In genomic region chr11:6389483-6389921, GRCm38 (mm10) we compare ENCODE assay signal across 8 mouse cellular contexts. TPM values are rescaled to one million over a fixed set of nuclear protein-coding genes. Genes with fewer than 3 reads are reported as not detected.
A peak's percentile ranks its signal among the peaks of the same experiment; 100 is the strongest.
DNase-seq lines count a peak whose midpoint lies in the region; ATAC-seq and TF ChIP-seq lines count a peak whose summit lies in the region.

No protein-coding gene starts in this region.

- no peak for TF ChIP-seq POLR2A in heart, adult 2 months (IDR thresholded peaks at IDR 0.05; ENCODE audit: insufficient read depth, low read depth, low read length)
- TF ChIP-seq POLR2A in myocyte (IDR thresholded peaks at IDR 0.05; ENCODE audit: insufficient read length, low read depth) = no peak

- H3K79me2 ChIP-seq in heart, adult 2 months (replicated peaks; ENCODE audit: control insufficient read depth, insufficient read depth, low read length) = peaks cover 2% of the 10 kb centered on the region; the same call in 1 of the 2 replicates
- H3K79me2 ChIP-seq in myocyte (ENCODE audit: control insufficient read depth, insufficient read depth) = peaks cover 24% of the 10 kb centered on the region

- TF ChIP-seq CTCF in heart, adult 2 months (IDR thresholded peaks at IDR 0.05) = no peak

- no peaks in the 10 kb centered on the region for H3K9me3 ChIP-seq in forebrain, embryonic 13.5 days (replicated peaks)
- no peaks in the 10 kb centered on the region for H3K9me3 ChIP-seq in limb, embryonic 11.5 days (ENCODE audit: control insufficient read depth, low read length)

- no peaks in the 10 kb centered on the region for H3K27me3 ChIP-seq in heart, adult 2 months (ENCODE audit: control insufficient read depth, insufficient read depth, low read length)
- no peaks in the 10 kb centered on the region for H3K27me3 ChIP-seq in forebrain, embryonic 13.5 days
- no peaks in the 10 kb centered on the region for H3K27me3 ChIP-seq in limb, embryonic 11.5 days (ENCODE audit: control insufficient read depth, insufficient read depth, low read length)
- no peaks in the 10 kb centered on the region for H3K27me3 ChIP-seq in myocyte (ENCODE audit: control insufficient read depth, insufficient read depth, insufficient read length)

- peaks cover 6% of the 10 kb centered on the region for H3K4me1 ChIP-seq in heart, adult 2 months (ENCODE audit: control insufficient read depth, insufficient read depth, low read length)
- peaks cover 37% of the 10 kb centered on the region for H3K4me1 ChIP-seq in forebrain, embryonic 13.5 days
- H3K4me1 ChIP-seq in limb, embryonic 11.5 days (ENCODE audit: control insufficient read depth, insufficient read depth, low read length) = peaks cover 4% of the 10 kb centered on the region; the same call in 1 of the 2 replicates

- H3K4me2 ChIP-seq in forebrain, embryonic 13.5 days = peak overlapping the region; percentile 85
- H3K4me2 ChIP-seq in limb, embryonic 11.5 days (ENCODE audit: low read depth, severe bottlenecking) = peak overlapping the region; percentile 73
- peak overlapping the region; percentile 73 for H3K4me2 ChIP-seq in myocyte (ENCODE audit: low read depth)

- WGBS in heart, adult 2 months = under 1% methylated on average over 43 of the region's 43 CpGs
- 0% methylated on average over 36 of the region's 43 CpGs for WGBS in forebrain, embryonic 13.5 days
- WGBS in limb, embryonic 11.5 days = under 1% methylated on average over 16 of the region's 43 CpGs

- TF ChIP-seq EP300 in heart, adult 2 months (IDR thresholded peaks at IDR 0.05; ENCODE audit: insufficient read depth, low read depth, low read length) = no peak

- peak overlapping the region; percentile 96 for H3K4me3 ChIP-seq in heart, adult 2 months
- peak overlapping the region; percentile 95 for H3K4me3 ChIP-seq in forebrain, embryonic 13.5 days
- peak overlapping the region; percentile 89 for H3K4me3 ChIP-seq in limb, embryonic 11.5 days (ENCODE audit: low read depth, low read length)
- H3K4me3 ChIP-seq in myocyte = peak overlapping the region; percentile 50

- H3ac ChIP-seq in myocyte (ENCODE audit: control insufficient read depth, insufficient read length) = peak overlapping the region; percentile 80

- ATAC-seq in forebrain, embryonic 13.5 days = peak; percentile 20
- 0 out of 2 replicates have a peak, but pooled peaks have one; percentile 6 for ATAC-seq in limb, embryonic 11.5 days (ENCODE audit: insufficient number of reproducible peaks, low FRiP score, low TSS enrichment, low read depth)

- H3K9ac ChIP-seq in heart, adult 2 months (ENCODE audit: low read depth, low read length) = peak overlapping the region; percentile 90
- peak overlapping the region; percentile 98 for H3K9ac ChIP-seq in forebrain, embryonic 13.5 days
- H3K9ac ChIP-seq in limb, embryonic 11.5 days (ENCODE audit: low read length) = peak overlapping the region; percentile 85

- intact Hi-C loops in heart, adult 2 months (cut with DNase I) = loop anchor here (1.0 kb wide), 1 partner anchor 15 kb away; no protein-coding TSS in a partner anchor
- intact Hi-C loops in heart, postnatal 36 days (cut with DNase I) = no loop called here
- intact Hi-C loops in gastrocnemius, postnatal 14 days (cut with DNase I; ENCODE audit: low total_unique reads) = no loop called here

- H3K27ac ChIP-seq in heart, adult 2 months = peak overlapping the region; percentile 64
- peak overlapping the region; percentile 94 for H3K27ac ChIP-seq in forebrain, embryonic 13.5 days
- peak overlapping the region; percentile 89 for H3K27ac ChIP-seq in limb, embryonic 11.5 days (replicated peaks; ENCODE audit: low read depth, low read length)

- DNase-seq in heart, adult 2 months = peak in 1 of 2 experiments; percentile 56
- no peak for DNase-seq in heart, postnatal 36 days
- DNase-seq in Muller cell, postnatal 12 days (ENCODE audit: inconsistent ontology term) = peak; percentile 18
- DNase-seq in limb, embryonic 11.5 days (ENCODE audit: low spot score) = peak; percentile 50
- DNase-seq in gastrocnemius, postnatal 14 days = no peak
- DNase-seq in urinary bladder, postnatal 36 days (ENCODE audit: low spot score in 2 of 2) = no peak

- H3K36me3 ChIP-seq in heart, adult 2 months (ENCODE audit: control insufficient read depth, insufficient read depth, low read length) = no peaks in the 10 kb centered on the region
- peaks cover 31% of the 10 kb centered on the region for H3K36me3 ChIP-seq in forebrain, embryonic 13.5 days (ENCODE audit: poor library complexity, severe bottlenecking)
- peaks cover 1% of the 10 kb centered on the region; the same call in 1 of the 2 replicates for H3K36me3 ChIP-seq in limb, embryonic 11.5 days (ENCODE audit: control insufficient read depth, insufficient read depth, low read length)
- H3K36me3 ChIP-seq in myocyte (ENCODE audit: control insufficient read depth, insufficient read depth) = no peaks in the 10 kb centered on the region

TF ChIP-seq in myocyte, 11 proteins besides CTCF, POLR2A, EP300 and RAD21:
- TF ChIP-seq CEBPB (IDR thresholded peaks at IDR 0.05; ENCODE audit: insufficient read depth, poor library complexity, severe bottlenecking) (no peak), MYOG (IDR thresholded peaks at IDR 0.05; ENCODE audit: control insufficient read depth in 1 of 3, insufficient read depth in 1 of 3, insufficient read length in 2 of 3, low read depth in 2 of 3) (peak in 1 of 3 experiments; percentile 2), TCF3 (IDR thresholded peaks at IDR 0.05; ENCODE audit: insufficient read length, low read depth) (peak; percentile 17), MYOD1 (IDR thresholded peaks at IDR 0.05; ENCODE audit: control insufficient read depth in 1 of 3, insufficient read length in 2 of 3, low read depth in 2 of 3) (peak in 1 of 3 experiments; percentile 69), REST (IDR thresholded peaks at IDR 0.05; ENCODE audit: insufficient read depth, insufficient read length) (no peak)

RNA-seq across cellular contexts. Expression of gene Zmiz2, which starts 0.6 kb away (rescaled TPM):
- total RNA-seq in heart, adult 2 months (2021) = 10 to 100 TPM; 36.6 to 39.3 TPM
- polyA plus RNA-seq in heart, adult 2 months (2012; rRNA removed) = 26.2 and 35.7 TPM in 2 replicates
- total RNA-seq in heart, postnatal 36 days (2021) = 10 to 100 TPM; 35.0 to 39.5 TPM
- polyA plus RNA-seq in forebrain, embryonic 13.5 days (2015; fragmentation: Nextera tagmentation; extraction: Ambion mirVana) = 29.1 and 31.1 TPM in 2 replicates
- polyA plus RNA-seq in limb, embryonic 11.5 days (2014; fragmentation: Nextera tagmentation; extraction: Ambion mirVana) = 11.2 and 13.5 TPM in 2 replicates
- polyA plus RNA-seq in myocyte (2012; fragmentation: generic; extraction: Trizol) = 37.1 TPM
- 10 to 100 TPM; 28.9 to 30.2 TPM for total RNA-seq in gastrocnemius, postnatal 14 days (2021)

RNA-seq across cellular contexts. Expression of gene Ppia, which starts 25.7 kb away (rescaled TPM):
- total RNA-seq in heart, adult 2 months (2021) = 100 to 1,000 TPM; 304 to 328 TPM
- 298 and 449 TPM in 2 replicates for polyA plus RNA-seq in heart, adult 2 months (2012; rRNA removed)
- 100 to 1,000 TPM; 331 to 351 TPM for total RNA-seq in heart, postnatal 36 days (2021)
- polyA plus RNA-seq in forebrain, embryonic 13.5 days (2015; fragmentation: Nextera tagmentation; extraction: Ambion mirVana) = 4,373 and 4,619 TPM in 2 replicates
- polyA plus RNA-seq in limb, embryonic 11.5 days (2014; fragmentation: Nextera tagmentation; extraction: Ambion mirVana) = 5,871 and 5,955 TPM in 2 replicates
- polyA plus RNA-seq in myocyte (2012; fragmentation: generic; extraction: Trizol) = 3,065 TPM
- total RNA-seq in gastrocnemius, postnatal 14 days (2021) = 100 to 1,000 TPM; 427 to 511 TPM

RNA-seq across cellular contexts. Expression of gene H2afv, which starts 54.7 kb away (rescaled TPM):
- 10 to 100 TPM; 75.8 to 80.8 TPM for total RNA-seq in heart, adult 2 months (2021)
- 46.3 and 59.2 TPM in 2 replicates for polyA plus RNA-seq in heart, adult 2 months (2012; rRNA removed)
- 10 to 100 TPM; 70.4 to 83.8 TPM for total RNA-seq in heart, postnatal 36 days (2021)
- 942 and 1,061 TPM in 2 replicates for polyA plus RNA-seq in forebrain, embryonic 13.5 days (2015; fragmentation: Nextera tagmentation; extraction: Ambion mirVana)
- 866 and 905 TPM in 2 replicates for polyA plus RNA-seq in limb, embryonic 11.5 days (2014; fragmentation: Nextera tagmentation; extraction: Ambion mirVana)
- 175 TPM for polyA plus RNA-seq in myocyte (2012; fragmentation: generic; extraction: Trizol)
- 10 to 100 TPM; 41.3 to 46.3 TPM for total RNA-seq in gastrocnemius, postnatal 14 days (2021)

Comparison
In these comparisons a context has a peak if more than half of its experiments do, and no peak if none do; other contexts are left out.
1. DNase-seq: peak in Muller cell, postnatal 12 days (single experiment) and limb, embryonic 11.5 days (single experiment); none in heart, postnatal 36 days (0 of 2), gastrocnemius, postnatal 14 days (single experiment) and urinary bladder, postnatal 36 days (0 of 2).
2. Peak in every context shown above with its lines, with median percentiles within 50 percentile points of each other: H3K27ac ChIP-seq, H3K4me3 ChIP-seq, H3K9ac ChIP-seq and H3K4me2 ChIP-seq.